Comparison of ENCODE assay signal across 8 mouse cellular contexts in the genomic region with DNA sequence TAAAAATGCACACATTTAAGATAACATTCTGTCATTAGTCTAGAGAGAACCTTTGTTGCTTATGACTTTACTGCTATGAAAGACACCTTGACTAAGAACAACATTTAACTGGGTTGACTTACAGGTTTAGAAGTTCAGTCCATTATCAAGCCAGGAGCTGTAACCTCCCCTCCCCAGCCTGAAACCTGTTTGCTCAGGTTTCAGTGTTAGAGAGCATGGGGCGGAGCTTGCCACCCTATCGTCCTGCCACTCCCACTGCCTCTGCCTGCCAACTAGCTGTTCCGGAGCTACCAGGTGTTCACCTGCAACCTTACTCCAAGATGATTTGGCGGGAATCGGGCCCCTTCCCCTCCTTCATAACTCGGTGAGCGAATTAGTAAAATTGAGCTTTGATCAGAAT. TPM values are rescaled to one million over a fixed set of nuclear protein-coding genes. Genes with fewer than 3 reads are reported as not detected.
DNase-seq lines count a peak whose midpoint lies in the region; ATAC-seq and TF ChIP-seq lines count a peak whose summit lies in the region.
"Not testable (repeated sequence)": the region's sequence is repeated elsewhere in the genome, so short reads cannot be mapped to it uniquely, and the experiment has no call there.

No protein-coding gene starts in this region.

- not testable (repeated sequence) for TF ChIP-seq CTCF in lung, adult 2 months (IDR thresholded peaks at IDR 0.05; ENCODE audit: insufficient read depth, low read length); stomach, postnatal 0 days (IDR thresholded peaks at IDR 0.05; ENCODE audit: low read depth)

- H3K9ac ChIP-seq in midbrain, embryonic 11.5 days (ENCODE audit: low read length); stomach, postnatal 0 days (ENCODE audit: low read length): not testable (repeated sequence)

- TF ChIP-seq POLR2A in lung, adult 2 months (IDR thresholded peaks at IDR 0.05; ENCODE audit: borderline replicate concordance, extremely low read depth, low read depth, low read length): not testable (repeated sequence)

- DNase-seq in heart, adult 11 months: peak; percentile 82
- peak; percentile 79 for DNase-seq in kidney, adult 11 months
- peak; percentile 73 for DNase-seq in kidney, adult 9 months
- DNase-seq in kidney, postnatal 36 days: peak; percentile 55 to 58
- peak; percentile 39 for DNase-seq in lung, adult 2 months
- DNase-seq in lung, postnatal 10 days: peak; percentile 48
- peak; percentile 53 for DNase-seq in midbrain, embryonic 11.5 days (ENCODE audit: low spot score, missing footprints)
- DNase-seq in stomach, postnatal 0 days (ENCODE audit: low spot score): peak; percentile 57

- not testable (repeated sequence) for H3K27me3 ChIP-seq in midbrain, embryonic 11.5 days (ENCODE audit: control insufficient read depth, insufficient read depth, low read length); stomach, postnatal 0 days (ENCODE audit: control insufficient read depth, insufficient read depth, low read length)

- H3K4me2 ChIP-seq in midbrain, embryonic 11.5 days; stomach, postnatal 0 days (replicated peaks; ENCODE audit: low read depth): not testable (repeated sequence)

- WGBS in lung, adult 2 months: 47% methylated on average over 7 of the region's 7 CpGs
- WGBS in midbrain, embryonic 11.5 days: 52% methylated on average over 7 of the region's 7 CpGs
- WGBS in stomach, postnatal 0 days: 30% methylated on average over 7 of the region's 7 CpGs

- not testable (repeated sequence) for H3K4me3 ChIP-seq in lung, adult 2 months (replicated peaks; ENCODE audit: extremely low read depth, low read depth, low read length); midbrain, embryonic 11.5 days (ENCODE audit: low read depth, low read length); stomach, postnatal 0 days (ENCODE audit: low read depth, low read length)

- not testable (repeated sequence) for ATAC-seq in midbrain, embryonic 11.5 days (ENCODE audit: low FRiP score)
- ATAC-seq in stomach, postnatal 0 days (ENCODE audit: low FRiP score, low TSS enrichment): peak; percentile 79

- not testable (repeated sequence) for H3K4me1 ChIP-seq in lung, adult 2 months (ENCODE audit: control insufficient read depth, insufficient read depth, low read length); midbrain, embryonic 11.5 days (ENCODE audit: control insufficient read depth, insufficient read depth, low read length); stomach, postnatal 0 days (replicated peaks; ENCODE audit: control insufficient read depth, insufficient read depth)

- H3K9me3 ChIP-seq in midbrain, embryonic 11.5 days (ENCODE audit: control insufficient read depth, low read length); stomach, postnatal 0 days (ENCODE audit: control insufficient read depth, low read length): not testable (repeated sequence)

- not testable (repeated sequence) for H3K27ac ChIP-seq in midbrain, embryonic 11.5 days (ENCODE audit: low read depth, low read length)
- 0 out of 2 replicates have a peak overlapping the region, but pooled peaks have one; percentile 6 for H3K27ac ChIP-seq in stomach, postnatal 0 days (replicated peaks)

- TF ChIP-seq EP300 in stomach, postnatal 0 days (optimal IDR thresholded peaks at IDR 0.05): not testable (repeated sequence)

- H3K36me3 ChIP-seq in midbrain, embryonic 11.5 days (ENCODE audit: control insufficient read depth, insufficient read depth, low read length); stomach, postnatal 0 days (ENCODE audit: control insufficient read depth, insufficient read depth, low read length): not testable (repeated sequence)

RNA-seq across cellular contexts. Expression of gene 2610301B20Rik, which starts 37.1 kb away (rescaled TPM):
- polyA plus RNA-seq in lung, adult 2 months (2012; rRNA removed): 5.5 and 7.3 TPM in 2 replicates
- 63.8 and 66.2 TPM in 2 replicates for polyA plus RNA-seq in midbrain, embryonic 11.5 days (2014; fragmentation: Nextera tagmentation; extraction: Ambion mirVana)
- polyA plus RNA-seq in stomach, postnatal 0 days (2015; fragmentation: Nextera tagmentation; extraction: Ambion mirVana): 14.2 and 15.0 TPM in 2 replicates
